Mouse (Mus musculus) stomach, postnatal 0 days (tissue): ENCODE measurements around the gene Slit3.

Experiments used
- CTCF ChIP-seq: IDR thresholded peaks from 2 replicates; pipeline ENCODE4 v1.5.1; 2016; ENCODE audit warnings: antibody characterized with exemption, low read depth, mild to moderate bottlenecking, moderate library complexity
- EP300 ChIP-seq: optimal IDR thresholded peaks from 2 replicates; pipeline ENCODE3; 2016; ENCODE audit warnings: antibody characterized with exemption

DNA sequence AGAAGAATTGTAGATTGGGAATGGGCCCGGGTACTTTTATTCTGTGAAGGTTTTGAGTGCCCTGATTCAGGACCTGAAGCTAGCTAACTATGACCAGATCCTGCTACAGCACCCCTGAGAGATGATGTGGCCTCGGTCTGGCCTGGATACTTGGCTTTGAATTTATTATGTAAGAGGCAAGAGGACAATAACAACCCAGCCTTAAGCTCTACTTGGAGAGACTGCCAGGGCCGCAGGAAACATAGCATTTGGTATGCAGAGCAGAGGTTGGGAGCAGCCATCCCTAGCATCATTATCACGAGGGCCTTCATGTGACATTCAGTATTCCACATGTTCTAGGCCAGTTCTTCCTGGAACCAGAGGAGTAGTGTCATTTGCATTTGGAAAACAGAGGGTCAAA, 111.3 kb downstream of the Slit3 start:
- TF ChIP-seq EP300 = no peak
- TF ChIP-seq CTCF = no peak
